Mouse (Mus musculus): ENCODE measurements around the gene Rgs16.

Gene Rgs16

DNA sequence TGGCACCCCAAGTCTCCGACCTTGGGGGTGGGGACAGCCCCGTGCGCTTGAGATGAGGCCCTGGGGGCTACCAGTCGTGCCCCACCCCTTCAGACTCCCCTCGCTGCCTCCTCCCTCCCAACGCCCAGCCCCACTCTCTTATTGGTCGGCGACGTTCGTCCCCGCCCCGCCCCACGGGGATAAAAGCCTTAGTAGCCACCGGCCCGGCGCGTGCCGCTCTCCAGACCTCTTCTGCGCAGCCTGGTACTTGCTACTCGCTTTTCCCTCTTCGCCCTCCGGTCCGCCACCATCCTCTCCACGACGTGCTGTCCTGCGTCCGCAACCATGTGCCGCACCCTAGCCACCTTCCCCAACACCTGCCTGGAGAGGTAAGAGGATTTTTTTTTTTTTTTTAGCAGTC, at the start of gene Rgs16:
Rgs16 (plus strand) TSS at position 205 of the 400 bp plus-strand sequence.
- DNase-seq (ENCODE audit: low spot score): peak; percentile 56

DNA sequence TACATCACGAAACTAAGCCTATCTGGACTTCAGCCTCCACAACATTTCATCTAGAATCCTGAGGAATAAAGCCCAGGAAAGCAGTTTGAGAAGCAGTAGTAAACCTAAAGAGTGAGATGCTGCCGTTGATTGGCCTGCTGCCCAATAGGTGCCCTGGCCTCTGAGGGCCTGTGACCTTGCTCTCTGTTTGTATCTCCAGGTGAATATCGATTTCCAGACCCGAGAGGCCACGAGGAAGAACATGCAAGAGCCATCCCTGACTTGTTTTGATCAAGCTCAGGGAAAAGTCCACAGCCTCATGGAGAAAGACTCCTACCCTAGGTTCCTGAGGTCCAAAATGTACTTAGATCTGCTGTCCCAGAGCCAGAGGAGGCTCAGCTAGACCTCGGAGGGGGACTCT, 47.6 kb upstream of the Rgs16 start:
- DNase-seq (ENCODE audit: low spot score): no peak

DNA sequence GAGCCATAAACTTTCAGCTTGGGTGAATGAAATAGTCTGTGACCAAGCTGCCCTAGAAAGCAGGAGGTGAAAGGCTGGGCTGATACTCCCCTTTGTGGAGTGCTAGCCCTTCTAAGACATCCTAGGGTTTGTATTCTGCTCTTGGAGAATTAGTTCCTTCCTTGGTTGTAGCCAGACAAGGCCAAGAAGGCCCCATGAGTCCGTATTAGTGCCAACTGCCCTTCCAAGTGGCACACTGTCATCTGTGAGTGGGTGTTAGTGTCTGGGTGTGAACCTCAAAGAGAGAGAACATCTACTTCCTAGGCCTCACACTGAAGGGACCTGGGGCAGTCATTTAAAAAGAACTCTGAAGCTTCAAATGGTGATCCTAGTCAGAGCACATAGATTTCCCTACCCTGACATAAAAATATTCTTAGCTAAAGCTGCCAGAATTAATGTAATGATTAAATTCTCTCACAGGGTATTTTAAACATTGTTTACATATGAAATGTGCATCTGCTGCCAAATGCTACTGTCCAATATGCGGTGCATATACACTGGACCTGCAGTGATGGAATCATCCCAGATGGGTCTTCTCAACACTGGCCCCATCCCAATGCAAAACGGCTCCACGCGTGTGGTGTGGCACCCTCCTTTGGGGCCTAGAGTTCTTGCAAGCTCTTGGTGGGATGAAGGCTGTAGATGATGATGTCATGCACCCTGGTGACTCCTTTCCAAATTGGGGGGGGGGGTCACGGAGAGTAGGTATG, 45.6 kb upstream of the Rgs16 start:
- DNase-seq (ENCODE audit: low spot score): no peak

DNA sequence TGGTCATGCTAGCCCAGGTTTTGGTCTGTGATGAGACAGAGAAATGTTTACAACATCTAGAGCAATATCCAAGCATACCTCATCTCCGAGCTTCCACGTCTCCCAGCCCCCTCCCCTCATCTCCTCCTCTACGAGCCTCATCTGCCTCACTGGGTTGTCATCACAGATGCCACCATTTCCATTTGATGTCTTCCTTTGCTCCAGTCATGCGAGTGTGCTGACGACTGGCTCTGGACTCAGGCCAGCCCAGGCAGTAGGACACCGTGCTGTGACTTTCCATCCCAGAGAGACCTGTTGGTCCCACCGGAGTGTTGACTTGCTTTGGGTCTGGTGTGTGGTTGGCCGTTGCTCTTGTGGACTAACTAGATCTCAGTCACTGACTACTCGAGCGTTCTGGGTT, 44.8 kb upstream of the Rgs16 start:
- no peak for DNase-seq (ENCODE audit: low spot score)

DNA sequence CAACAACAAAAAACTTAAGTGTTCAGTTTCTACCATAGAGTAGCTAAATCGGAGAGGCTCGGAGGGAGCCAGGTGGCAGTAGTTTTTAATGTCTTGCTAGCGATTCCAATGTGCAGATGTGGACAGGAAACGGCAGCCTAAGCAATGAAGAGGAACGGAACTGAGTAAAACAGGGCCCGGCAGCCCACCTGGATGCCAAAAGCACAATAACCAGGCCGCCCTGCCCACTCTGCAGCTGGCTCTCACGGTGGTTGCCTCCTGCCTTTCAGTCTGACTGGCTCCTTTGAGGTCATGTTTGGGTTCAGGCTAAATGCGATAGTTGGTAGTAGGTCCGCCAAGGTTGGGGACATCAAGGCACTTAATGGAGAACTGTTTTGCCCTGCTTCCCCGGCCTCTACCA, 44.1 kb upstream of the Rgs16 start:
- DNase-seq (ENCODE audit: low spot score): no peak

DNA sequence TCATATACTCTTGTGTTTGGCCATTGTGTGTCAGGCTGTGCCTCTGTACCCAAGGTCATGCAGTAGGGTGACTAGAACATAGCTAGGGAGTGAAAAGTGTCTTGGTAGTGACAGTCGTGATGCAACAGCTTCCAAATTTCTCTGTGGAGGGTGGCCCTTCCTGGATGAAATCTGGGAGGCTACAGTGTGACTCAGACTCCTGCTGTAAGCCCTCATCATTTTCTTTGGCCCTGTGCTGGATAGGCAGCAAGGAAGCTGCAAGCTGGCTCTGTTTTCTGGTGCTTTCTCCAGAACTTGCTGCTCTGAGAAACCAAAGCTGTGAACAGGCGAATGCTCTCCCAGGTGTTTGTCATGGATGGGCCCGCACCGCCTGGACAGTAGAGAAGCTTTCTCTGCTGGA, 43.6 kb upstream of the Rgs16 start:
- DNase-seq (ENCODE audit: low spot score): no peak

DNA sequence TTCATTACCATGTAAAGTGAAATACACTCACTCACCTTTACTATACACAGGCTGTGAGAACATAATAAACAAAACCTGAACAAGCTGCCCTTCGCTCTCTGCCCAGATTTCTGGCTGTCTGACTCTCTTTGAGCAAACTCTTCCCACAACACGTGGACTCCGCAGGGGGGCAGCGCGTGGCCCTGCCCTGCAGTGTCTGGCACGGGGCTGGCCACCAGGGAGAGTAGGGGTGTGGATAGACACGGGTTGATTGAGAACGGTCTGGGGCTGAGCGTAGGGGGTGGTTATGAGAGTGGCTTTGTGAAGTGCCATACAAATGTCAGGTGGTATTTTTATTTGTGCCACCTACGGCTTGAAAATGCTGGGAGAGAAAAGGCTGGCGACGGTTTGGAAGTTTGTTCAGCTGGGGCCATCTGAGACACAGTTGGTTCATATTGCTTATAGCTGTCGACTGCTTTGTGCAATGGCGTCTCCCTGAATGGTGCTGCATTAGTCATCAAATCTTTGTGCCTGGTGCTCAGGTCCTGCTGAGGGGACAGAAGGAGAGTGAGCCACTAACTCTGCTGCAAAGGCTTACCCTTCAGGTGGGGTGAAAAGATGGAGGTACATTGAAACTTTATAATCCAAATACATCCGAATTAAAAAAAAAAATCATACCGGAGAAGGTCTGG, 42.4 kb upstream of the Rgs16 start:
- DNase-seq (ENCODE audit: low spot score): no peak

DNA sequence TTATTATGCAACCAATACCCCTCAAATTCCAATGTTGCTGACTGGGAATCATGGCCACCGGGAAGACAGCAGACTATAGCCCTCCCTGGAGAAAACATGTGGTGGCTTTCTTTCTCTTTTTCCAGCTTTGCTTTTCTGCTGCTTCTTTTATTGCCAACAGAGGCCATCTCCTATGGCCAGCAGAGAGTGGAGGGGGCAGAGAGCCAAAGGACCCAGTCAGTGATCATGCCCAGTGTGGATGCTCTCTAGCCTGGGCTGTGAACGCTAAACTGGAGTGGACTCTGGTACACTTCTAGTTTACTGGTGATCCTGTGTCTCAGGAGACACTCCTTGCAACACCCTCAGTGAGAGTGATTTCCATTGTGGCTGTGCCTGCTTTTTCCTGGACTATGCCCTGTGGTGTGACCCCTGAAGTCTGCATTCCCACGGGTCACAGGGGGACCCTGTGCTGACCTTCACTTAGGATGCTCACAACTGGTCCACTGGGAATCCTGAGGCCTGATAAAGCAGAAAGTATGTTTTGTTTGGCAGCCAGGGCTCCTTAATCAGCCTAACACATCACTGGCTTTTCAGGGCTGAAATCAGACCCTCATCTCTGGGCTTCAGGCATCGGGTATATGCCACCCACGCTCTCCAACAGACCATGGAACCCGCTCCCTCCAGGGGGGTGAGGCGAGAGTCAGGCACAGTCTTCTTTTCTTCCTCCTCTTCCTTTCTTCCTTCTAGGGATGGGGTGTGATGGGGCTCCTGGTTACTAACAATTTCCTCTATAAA, 41.7 kb upstream of the Rgs16 start:
- no peak for DNase-seq (ENCODE audit: low spot score)

DNA sequence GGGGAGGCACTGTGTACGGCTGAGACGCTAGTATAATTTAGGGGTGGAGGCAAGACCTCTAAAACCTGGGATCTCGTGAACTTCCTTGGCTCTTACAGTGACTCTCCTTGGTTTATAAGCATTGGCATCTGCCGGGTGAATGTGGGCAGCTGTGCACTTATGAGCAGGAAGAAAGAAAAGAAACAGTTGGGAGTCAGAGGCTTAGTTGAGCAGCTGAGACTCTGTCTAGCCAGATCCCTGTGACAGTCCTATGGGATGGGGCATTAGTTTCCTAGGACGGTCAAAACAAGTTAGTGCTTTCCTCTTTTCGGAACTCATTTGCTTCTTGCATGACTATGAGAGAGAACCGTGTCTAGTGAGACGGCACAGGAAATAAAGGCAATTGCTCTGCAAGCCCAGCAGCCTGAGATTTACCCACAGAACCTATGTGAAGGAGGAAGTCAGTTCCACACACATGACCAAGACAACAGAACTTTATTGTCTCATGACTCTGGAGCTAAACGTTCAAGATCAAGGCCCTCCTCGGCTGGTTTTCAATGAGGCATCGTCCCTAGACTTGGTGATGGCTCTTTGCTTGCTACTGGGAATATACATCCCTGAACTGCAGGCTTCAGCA, 39.6 kb upstream of the Rgs16 start:
- DNase-seq (ENCODE audit: low spot score): no peak

DNA sequence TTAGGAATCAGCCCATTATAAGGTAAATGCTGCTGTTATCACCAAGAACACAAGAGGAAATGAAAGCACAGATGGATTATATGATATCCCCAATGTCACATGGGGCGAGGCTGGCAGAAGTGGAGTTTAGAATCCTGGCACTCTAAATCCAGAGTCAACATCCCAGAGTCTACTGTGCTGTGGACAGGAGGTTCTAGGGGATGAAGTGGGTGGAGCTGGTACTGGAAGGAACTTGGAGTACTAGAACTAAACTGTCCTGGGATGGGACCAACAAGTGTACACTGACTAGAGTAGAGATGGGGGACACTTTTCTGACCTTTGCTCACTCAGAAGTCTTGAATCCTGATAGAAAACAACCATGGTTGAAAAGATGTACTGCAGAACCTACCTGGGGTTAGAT, 38.7 kb upstream of the Rgs16 start:
- DNase-seq (ENCODE audit: low spot score): no peak

DNA sequence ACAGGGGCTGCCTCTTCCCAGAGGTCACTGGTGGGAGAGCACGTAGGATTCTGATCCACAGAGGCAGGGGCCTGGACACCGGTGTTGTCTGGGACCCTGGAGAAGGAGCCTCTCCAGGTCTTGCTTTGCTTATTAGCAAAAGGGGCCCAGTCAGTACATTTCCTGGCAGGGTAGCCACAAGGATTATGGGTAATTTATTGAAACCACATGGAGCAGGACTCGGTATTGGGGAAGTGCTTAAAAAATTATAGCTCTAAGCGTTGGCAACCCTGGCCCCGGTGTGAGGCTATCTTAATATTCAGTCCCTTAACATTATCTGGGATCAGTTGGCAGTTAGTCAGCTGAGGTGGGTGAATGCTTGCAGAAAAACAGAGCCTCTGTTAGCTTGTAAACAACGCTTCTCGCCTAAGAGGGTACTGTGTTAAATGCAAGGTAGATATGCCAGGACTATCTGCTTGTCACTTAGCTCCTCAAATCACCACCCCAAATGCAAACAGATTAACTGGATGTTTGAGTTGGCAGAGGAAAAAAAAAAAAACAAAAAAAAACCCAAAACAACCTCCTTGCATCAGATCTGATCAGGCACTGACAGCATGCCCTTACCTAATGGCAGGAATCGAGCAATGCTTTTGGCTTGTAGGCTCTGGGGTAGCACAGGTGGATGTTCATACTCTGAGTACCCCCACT, 37.8 kb upstream of the Rgs16 start:
- no peak for DNase-seq (ENCODE audit: low spot score)

DNA sequence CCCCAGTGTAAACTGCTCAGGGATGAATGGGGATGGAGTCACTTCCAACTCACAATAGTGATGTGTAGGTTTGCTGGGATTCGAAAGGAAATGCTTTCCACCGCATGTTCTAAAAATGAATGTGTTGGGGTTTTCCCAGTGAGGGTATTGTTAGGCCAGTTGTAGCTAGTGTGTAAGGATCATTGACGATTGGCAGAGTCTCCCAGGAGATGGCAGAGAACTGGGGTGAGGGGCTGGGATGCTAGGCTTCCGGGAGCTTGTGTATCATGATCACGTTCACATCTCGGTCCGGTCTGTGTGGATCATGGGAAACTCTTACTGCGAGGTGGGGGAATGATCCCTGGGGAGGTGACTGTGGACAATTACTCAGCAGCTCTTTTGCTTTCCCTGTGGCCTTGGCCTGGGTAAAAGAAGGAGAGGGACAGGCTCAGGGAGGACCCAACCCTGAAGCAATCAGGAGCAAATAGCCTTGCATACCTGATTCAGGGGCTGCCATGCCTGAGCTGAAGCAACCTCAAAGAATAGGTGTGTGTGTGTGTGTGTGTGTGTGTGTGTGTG, 37.2 kb upstream of the Rgs16 start:
- DNase-seq (ENCODE audit: low spot score): no peak

DNA sequence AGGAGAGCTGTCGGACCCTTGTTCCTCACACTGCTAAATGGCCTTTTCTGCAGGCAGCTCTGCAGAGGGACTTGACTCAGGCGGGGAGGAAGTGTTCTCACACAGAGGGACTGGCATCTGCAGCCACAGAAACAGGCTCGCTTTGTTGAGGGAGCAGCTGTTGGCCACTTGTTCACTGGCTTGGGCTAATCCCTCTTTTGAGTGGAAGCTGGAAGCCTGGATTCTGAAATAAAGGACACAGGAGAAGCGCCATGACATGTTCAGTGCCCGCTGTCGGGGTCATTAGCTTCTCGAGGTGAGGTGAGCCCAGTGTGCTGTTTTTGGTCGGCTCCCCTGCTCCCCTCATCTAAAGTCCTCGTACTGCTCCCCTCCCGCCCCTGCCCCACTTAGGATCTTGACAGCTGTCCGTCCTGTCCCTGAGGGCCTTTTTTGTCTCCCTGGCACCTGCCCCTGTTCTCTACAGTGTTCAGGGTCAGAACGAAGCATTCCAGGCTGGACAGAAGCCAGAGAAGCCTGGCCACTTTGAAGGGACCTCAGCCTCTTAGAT, 36.6 kb upstream of the Rgs16 start:
- DNase-seq (ENCODE audit: low spot score): no peak

DNA sequence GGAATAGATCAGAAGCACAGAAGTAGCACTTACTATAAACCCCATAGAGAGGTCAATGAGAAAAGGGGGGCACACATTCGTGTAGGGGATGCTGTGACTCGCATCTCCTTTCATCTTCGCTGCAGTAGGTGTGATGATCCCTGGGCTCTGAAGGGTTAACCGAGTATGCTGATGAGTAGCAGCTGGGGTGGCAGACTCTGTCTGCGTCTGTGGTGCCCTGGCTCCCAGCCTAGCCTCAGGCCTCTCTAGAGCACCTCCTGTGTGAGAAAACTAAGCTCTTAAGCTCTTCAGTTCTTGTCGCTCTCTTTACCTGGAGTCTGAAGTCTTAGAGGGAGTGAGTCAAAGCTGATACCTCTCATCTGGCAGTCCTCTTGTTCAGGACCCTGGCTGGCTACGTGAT, 36.0 kb upstream of the Rgs16 start:
- DNase-seq (ENCODE audit: low spot score): no peak

DNA sequence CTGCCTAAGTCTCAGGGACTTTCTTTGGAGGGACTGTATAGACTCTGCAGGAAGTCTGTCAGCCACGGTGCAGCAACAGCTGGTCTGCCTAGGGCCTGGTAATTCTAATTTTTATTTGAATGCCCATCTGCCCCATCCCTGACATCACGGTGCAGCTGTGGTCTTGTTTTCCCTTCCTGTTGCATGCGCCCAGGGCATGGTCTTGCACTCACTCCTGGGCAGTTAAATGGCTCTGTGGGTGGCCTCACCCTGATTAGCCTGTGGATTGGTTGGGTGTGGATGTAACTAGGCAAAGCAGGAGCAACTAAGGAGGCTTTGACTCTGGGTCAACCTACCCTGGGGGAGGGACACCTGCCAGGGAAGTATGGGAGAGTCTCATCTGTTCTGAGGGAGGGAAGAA, 35.2 kb upstream of the Rgs16 start:
- no peak for DNase-seq (ENCODE audit: low spot score)

DNA sequence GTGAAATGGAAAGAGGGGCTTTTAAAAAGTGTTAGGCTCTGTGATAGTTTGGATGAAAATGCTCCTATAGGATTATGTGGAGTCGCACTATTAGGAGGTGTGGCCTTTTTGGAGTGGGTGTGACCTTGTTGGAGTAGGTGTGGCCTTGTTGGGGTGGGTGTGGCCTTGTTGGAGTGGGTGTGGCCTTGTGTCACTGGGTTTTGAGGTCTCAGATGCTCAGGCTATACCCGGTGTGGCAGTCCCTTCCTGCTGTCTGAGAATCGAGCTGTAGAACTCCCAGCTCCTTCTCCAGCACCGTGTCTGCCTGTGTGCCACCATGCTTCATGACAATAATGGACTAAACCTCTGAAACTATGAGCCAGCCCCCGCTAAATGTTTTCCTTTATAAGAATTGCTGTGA, 31.5 kb upstream of the Rgs16 start:
- DNase-seq (ENCODE audit: low spot score): no peak

DNA sequence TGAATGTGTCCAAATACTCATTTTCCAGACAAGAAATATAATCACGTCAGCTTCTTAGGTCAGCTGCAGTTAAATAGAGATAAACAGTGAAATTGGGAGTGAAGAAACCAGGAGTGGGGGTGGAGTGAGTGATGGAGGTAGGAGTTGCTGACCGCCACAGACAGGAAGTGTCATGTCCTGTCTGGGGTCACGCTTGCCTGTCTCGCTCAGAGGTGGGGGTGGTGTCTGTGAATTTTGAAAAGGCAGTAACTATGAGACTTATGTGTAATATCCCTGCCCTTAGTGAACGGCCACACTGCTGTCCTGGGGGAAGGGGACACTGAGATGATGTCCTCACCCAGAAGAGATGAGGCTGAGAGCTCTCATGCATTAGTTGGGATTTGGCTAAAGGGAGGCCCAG, 30.7 kb upstream of the Rgs16 start:
- no peak for DNase-seq (ENCODE audit: low spot score)

DNA sequence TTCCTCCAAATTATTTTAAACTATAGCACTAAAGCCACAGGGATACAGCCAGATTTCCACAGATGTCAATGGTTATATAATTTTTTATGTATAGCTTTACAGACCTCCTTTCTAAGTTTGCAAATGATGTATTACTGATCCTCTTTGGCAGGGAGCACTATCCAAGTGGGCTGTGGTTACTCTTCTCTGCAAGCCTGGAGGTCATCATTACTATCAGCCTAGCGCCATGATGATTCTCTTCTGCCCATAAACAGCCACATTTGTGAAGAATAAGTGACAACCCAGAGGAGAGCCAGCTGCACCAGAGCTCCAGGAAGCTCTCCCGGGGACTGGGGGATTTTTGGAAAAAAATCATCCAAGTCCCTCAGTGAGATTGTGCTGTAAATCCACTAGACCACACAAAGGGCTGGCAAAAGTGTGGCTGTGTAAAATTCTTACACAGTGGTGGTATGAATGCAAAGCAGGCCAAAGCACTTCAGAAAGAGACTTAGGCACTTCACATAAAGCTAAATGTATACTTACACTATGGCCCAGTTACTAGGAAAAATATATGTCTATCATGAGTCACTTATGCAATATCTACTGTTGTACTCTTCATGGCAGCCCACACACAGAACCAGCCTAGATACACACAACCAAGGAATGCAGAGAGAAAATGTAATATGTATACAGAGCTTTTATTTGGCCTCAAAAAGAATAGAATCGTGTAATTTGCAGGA, 28.4 kb upstream of the Rgs16 start:
- no peak for DNase-seq (ENCODE audit: low spot score)

DNA sequence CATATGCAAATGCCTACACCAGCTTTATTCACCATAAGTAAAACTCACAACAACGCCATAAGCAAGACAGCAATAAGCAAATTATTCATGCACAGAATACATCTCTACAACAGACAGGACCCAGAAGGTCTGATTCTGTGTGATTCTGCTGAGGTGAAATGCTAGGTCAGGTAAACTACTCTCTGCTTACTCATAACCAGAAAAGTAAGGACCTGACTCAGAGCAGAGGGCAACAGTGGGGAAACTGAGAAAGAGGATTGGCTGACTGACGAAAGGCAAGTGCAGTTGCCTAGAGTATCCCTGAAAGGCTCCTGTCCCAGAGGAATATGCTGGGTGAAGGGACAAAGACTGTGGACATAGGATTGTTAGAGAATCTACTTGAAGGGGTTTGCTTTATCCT, 27.5 kb upstream of the Rgs16 start:
- no peak for DNase-seq (ENCODE audit: low spot score)

DNA sequence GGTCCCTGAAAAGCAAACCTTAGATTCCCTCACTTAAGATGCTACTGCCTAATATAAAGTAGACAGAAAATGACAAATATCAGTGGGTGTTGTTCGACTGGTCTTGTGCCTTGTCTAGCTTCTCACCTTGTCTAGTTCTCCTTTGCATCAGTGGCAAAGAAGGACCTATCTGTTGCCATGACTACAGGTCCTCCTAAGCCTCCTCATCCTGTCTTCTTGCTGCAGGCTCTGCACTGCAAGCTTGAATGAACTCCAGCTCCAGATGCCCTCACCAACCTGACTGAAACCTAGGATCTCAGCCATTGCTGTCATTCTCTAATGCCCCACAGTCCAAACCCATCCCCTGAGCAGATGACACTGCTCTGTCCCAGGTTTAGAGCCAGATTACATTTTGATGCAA, 22.2 kb upstream of the Rgs16 start:
- DNase-seq (ENCODE audit: low spot score): no peak

DNA sequence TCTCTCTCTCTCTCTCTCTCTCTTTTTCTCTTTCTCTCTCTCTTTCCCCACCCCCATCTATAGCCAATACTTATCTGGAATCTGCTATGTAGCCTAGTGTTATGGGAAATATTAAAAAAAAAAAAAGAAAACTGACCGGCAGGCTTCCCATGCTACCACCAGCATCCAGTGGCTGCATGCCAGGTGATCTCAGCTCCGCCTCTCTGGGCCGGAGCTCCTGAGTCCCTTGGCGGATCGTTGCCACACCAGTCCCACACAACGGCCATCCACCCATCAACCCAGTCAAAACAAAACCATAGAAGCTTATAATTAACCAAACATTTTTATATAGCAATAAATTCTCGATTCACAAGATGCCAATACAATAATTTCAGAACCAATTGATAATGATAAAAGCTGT, 19.2 kb upstream of the Rgs16 start:
- no peak for DNase-seq (ENCODE audit: low spot score)

All from urinary bladder, postnatal 10 days (tissue).